Mouse (Mus musculus) testis, postnatal 14 days (tissue): Measurements from ENCODE around the gene Vmn2r46.
"Not testable (repeated sequence)": the region's sequence is repeated elsewhere in the genome, so short reads cannot be mapped to it uniquely, and the experiment has no call there.

Source experiments
- DNase-seq: peaks from one replicate; pipeline ENCODE4 v3.0.0; 2021; ENCODE audit warnings: low spot score

Vmn2r46 gene

GRCm38 (mm10) chr7:9770471-9770870 lies at the start of gene Vmn2r46:
Gene Vmn2r46 (minus strand): TSS chr7:9770571.
- DNase-seq = not testable (repeated sequence)
